Mouse (Mus musculus) stomach, postnatal 0 days (tissue): ENCODE data around the gene Dyrk3.

ENCODE experiments used
- CTCF ChIP-seq: IDR thresholded peaks from 2 replicates; pipeline ENCODE4 v1.5.1; 2016; ENCODE audit warnings: antibody characterized with exemption, low read depth, mild to moderate bottlenecking, moderate library complexity
- EP300 ChIP-seq: optimal IDR thresholded peaks from 2 replicates; pipeline ENCODE3; 2016; ENCODE audit warnings: antibody characterized with exemption

DNA sequence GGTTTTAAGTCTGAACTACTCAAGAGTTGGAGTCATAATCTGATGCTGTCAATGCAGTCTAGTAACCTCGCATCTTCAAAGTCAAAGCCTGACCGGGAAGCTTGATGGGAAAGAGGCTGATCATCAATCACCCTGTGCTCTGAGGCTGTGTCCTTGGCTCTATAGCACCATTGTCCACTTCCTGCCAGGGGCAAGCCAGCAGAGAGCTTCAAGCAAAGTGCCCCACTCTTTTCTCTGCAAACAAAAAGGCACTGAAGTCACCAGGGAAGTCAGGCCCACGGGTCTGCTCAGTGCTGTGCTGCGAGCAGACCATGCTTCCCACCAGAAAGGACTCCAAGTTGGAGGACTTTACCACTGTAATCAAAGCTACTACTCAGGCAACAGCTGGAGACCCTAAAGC, 39.1 kb upstream of the Dyrk3 start:
- TF ChIP-seq CTCF: no peak
- TF ChIP-seq EP300: no peak
